Mouse (Mus musculus) cortical plate, adult 2 months (tissue): ENCODE measurements around the gene Tbkbp1.

Experiments
- CTCF ChIP-seq: fragments of 200-500 bp; IDR thresholded peaks from 2 replicates; pipeline ENCODE4 v1.5.1; 2011; ENCODE audit warnings: mild to moderate bottlenecking, control low read depth, low read length; ENCODE audit not compliant: insufficient read depth; ENCODE audit errors: extremely low read depth
- POLR2A ChIP-seq: fragments of 200-500 bp; IDR thresholded peaks from 2 replicates; pipeline ENCODE4 v1.6.1; 2011; ENCODE audit warnings: mild to moderate bottlenecking, low read length, control low read depth; ENCODE audit not compliant: insufficient read depth; ENCODE audit errors: extremely low read depth

- TF ChIP-seq POLR2A (no peak), CTCF (no peak)
These were observed 40.8 kb upstream of the Tbkbp1 start for GRCm38 (mm10) chr11:97191915-97192620.
